Mouse (Mus musculus) spleen, postnatal 4 days (tissue): ENCODE results near the gene Spock3.
"Not testable (repeated sequence)": the region's sequence is repeated elsewhere in the genome, so short reads cannot be mapped to it uniquely, and the experiment has no call there.

ENCODE experiments used
- DNase-seq, 2 experiments: peaks; one replicate each; pipeline ENCODE4 v3.0.0; 2022; ENCODE audit warnings: low spot score in 2 of 2

Spock3 gene

DNA sequence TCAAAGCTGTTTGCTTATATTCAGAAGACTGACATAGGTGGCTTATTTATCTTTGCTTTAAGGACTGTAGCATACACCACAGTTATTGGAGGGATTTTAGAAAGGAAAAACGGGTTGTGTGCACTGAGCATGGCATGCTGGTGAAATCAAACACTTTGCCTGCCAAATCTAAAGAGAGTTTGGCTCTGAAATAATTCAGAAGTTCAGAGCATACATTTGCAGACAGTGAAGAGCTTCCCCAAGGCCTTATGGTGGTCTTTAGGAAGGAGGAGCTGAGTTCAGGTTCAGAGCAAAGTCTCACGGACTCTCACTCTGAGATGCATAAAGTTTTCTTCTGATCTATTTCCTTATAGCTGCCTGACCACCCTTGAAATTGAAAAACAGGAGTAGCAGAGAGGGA, at the start of gene Spock3:
Gene Spock3 (plus strand): TSS at position 301 of the 400 bp plus-strand sequence.
- DNase-seq: no peak

DNA sequence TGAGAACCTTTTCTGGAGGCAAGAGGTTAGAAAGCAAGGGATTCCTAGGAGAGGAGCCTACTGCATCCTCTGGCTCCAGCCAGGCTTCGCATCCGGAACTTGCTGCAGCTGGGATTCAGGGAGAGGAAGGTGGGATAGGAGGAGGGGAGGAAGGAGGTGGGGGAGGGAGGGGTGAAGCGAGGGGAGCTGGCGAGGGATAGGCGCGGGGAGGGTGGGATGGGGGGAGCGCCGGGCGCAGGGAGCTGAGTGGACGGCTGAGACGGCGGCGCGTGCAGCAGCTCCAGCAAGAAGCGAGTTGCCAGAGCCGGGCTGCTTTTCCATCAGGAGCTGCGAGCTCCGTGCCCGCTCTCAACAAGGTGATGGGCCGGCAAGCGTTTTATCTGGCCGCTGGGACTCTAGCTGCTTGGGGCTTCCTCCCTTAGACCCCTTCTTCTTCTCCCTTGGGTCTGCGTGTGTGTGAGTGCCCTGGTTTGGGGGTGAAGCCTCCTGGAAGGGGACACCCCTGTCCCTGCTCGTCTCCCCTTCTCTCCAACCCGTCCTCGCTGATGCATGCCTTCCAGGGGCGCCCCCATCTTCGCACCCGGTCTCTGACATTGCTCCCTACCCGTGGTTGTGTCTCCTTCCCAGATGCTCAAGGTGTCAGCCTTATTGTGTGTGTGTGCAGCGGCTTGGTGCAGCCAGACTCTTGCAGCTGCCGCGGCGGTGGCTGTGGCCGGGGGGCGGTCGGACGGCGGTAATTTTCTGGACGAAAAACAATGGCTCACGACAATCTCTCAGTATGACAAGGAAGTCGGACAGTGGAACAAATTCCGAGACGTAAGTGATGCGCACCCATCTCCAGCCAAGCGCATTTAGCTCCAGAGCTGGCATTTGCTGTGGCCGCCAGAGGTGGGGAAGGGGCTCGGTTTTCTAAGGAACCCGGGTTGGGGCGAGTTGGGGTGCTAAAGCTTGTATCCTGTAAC, 645 bp downstream of the Spock3 start:
- DNase-seq: no peak

DNA sequence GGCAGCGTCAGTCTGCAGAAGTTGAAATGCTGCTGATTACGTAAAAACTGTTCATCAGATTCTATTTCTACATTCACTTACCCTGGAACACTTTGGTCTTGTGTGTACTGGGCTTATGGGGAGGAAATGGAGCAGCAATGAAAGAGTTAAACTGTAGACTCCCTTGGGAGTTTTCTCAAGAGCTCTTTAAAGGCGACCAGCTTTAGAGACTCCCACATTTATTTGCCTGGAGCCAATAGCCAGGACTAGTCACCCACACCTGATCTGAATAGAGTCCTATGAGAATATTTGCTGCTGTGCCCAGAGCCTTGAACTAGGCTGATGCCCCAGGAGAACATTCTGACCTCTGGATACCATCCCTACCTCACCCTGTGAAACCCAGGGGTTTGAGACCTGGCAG, 1.7 kb downstream of the Spock3 start:
- DNase-seq: no peak

DNA sequence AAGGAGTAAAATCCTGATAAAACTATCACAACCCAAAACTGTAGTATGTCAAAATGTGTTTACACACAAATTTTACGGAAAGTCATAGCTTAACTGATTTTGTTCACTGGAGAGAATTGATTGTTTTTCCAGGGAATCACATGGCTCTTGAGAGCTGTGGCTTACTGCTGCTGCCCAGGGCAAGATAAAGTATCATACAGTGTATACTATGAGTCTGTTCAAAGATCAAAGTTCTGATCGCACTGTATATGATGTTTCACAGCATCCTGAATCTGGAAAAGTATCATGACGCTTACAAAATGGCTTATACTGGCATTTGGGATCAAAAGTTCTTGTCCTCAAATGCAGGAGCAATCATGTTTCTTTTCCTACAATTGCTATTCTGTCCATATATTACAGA, 11.8 kb downstream of the Spock3 start:
- no peak for DNase-seq

DNA sequence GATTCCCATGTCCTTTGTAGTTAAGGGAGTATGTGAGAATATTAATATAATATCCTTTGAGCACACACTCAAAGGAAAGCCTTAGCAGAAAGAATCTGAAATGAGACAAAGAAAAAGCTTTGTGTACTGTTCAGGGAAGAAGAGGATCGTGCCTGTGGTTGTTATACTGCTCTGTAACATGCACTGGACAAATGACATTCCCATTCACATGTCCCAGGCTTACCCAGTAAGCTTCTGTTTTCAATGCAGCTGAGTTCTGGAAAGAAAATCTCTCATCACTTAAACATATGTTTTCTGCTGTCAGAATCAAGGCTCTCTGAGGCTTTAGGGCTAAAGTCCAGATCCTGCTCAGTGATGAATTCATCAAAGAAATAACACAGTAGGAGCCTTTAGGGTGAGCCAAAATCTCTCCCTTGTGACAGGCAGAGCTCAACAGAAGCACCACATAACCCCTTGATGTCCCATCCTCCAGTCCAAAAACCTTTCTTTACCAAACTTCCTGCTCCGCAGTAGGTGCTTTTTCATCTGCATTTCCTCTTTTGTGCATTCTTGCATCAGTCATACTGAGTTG, 19.1 kb downstream of the Spock3 start:
- DNase-seq: no peak

DNA sequence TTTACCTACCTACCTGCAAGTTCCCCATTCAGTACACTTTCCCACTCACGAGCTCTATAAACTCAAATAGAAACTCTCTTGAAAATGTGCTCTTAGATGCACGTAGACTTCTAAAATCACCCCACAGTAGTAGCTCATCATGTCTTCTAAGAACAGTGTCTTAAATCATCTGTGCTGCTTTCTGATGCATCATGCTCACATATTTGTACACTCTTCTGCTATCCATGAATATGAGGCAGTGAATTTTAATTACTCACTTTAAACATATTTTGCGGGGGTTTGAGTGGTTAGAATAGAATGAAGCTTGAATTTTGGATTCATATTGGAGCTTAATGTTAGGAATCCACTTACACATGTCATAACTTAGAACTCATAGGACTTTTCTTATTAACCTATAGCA, 138.2 kb downstream of the Spock3 start:
- no peak for DNase-seq

DNA sequence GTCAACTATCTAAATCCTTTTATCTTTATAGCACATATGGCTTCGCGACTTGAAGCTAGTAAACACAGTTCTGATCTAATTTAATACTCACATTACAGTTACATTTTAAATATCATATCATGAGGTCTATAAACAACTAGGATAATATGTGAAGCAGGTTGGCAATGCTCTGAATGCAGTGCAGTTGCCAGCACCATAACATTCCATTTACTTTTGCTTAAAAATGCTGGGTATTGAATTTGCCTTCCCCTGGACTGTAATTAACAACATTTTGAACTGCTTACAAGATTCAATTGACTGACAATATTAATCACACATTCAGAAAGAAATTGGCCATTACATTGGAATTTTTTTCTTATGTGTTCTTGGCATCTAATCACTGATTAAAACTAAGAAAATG, 147.4 kb downstream of the Spock3 start:
- no peak for DNase-seq

DNA sequence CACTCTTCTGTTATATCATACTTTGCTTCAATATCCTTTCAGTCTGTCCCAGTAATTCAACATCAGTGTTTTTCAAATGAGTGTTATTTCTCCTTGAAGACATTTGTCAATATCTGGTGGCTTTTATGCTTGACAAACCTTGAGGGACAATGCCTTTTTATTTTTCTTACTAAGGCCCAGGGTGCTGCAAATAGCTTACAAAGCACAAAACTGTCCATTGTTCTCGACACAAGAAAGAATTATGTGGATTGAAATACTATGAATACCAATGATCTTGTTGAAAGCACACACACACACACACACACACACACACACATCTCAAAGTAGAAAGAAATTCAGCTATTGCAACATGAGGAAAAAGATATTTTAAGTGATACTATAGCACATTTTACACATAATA, 159.0 kb downstream of the Spock3 start:
- no peak for DNase-seq

DNA sequence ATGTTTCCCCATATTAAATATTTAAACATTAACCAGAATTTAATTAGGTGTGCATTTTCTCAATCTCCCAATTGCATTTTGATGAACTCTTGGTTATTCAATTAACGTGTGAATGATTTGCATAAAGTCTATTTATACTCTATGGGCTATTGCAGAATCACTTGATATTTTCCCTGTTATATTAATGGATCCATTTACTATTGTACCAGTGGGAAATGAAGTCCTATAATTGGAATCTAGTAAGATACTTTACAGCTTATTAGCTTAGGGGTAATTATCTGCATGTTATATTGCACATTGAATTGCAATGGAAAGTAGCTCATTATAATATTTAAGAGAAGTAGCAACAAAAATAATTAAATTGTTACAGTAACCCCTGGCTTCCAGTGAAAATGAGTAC, 162.1 kb downstream of the Spock3 start:
- no peak for DNase-seq

DNA sequence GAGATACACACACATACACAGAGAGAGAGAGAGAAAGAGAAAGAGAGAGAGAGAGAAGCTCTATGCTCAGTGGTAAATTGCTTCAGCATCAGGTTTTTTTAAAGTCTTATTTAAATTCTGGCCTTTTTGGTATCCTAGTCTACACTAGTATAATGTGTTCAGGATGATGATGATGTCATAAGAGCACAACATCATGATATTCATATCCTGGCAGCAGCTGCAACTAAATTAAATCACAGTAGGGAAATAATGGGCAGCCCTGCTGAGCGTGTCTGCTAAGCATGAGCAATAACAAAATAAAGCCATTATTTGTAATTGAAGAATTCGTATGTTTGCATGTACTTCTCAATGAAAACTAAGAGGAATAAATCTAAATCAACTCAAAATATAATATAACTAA, 169.7 kb downstream of the Spock3 start:
- no peak for DNase-seq

DNA sequence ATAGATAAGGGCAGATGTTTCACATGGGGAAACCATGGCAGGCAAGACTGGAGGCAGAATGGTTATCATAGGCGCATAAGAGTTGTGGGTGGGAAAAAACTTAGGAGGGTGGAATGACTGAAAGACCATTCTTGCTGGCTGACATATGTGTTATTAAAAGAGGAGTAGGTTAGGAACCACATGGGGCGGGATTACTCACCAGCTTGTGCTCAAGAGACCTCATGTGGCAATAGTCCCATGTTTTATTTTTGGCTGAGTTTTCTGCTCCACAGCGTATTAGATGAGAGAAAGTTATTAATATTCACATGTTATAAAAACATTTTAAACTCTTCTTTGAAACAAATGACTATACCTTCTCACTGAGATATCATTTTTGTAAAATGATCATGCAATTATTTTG, 184.6 kb downstream of the Spock3 start:
- no peak for DNase-seq

DNA sequence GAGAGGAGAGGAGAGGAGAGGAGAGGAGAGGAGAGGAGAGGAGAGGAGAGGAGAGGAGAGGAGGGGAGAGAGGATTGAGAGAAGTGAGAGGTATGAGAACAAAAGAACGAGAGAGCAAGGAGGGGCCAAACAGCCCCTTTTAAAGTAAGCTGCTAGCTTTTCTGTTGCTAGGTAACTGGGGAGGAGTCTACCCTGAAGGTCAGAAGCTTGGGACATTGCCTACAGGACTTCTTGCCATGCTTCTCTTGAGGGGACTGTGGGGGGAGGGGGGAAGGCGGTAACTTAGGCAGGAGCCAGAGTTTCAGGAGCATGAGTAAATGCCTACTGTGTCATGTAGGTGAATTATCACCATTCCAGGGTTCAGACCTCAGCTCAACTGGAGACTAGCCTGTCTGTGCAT, 213.1 kb downstream of the Spock3 start:
- DNase-seq: not testable (repeated sequence)

DNA sequence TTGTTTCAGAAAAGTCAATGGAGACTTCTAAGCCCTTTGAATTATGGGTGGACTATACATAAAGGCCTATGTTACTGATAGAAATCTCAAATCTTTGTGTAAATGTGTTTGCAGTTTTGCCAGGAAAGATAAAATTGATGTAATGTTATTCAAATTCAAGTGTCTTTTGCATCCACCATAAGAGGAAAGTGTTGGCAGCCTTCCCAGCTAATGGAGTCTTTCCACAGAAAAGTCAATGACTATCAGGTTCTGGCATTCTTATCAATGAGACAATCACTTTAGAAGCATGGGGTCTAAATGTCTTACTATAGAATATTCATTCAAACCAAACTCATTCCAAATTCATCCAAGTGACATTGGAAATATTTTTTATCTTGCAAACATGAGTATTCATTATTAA, 214.5 kb downstream of the Spock3 start:
- no peak for DNase-seq

DNA sequence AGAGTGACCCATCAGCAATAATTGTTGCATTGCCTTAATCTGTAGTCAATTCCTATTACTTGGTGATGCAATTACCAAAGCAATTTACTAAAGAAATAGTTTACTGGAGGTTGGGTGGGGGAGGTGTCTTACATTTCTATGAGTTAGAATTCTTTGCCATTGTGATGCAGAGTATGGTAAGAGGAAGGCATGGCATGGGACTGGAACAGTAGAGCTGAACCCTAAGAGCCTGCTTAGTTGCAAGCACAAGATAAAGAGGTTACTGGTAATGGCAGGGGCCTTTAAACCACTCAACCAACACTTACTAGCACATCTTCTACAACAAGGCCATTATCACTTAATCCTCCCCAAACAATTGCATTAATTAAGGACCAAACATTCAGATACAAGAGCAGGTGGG, 219.1 kb downstream of the Spock3 start:
- no peak for DNase-seq

DNA sequence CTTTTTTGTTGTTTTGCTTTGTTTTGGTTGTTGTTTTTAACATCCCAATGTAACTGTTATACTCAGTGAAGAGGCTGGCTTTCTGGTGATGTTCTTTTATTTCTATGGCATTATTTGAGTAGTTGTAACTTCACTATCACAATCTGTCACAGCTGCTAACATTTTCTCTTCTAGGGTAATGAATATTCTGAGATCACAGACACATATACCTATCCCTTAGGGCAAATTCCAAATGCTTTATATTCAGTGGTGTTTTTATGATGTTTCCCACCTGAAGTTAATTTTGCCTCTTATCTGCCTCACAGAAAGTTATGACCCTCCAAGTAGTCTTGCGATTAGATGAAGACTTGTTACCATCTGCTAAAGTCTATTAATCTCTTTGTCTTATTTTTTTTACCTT, 230.5 kb downstream of the Spock3 start:
- no peak for DNase-seq

DNA sequence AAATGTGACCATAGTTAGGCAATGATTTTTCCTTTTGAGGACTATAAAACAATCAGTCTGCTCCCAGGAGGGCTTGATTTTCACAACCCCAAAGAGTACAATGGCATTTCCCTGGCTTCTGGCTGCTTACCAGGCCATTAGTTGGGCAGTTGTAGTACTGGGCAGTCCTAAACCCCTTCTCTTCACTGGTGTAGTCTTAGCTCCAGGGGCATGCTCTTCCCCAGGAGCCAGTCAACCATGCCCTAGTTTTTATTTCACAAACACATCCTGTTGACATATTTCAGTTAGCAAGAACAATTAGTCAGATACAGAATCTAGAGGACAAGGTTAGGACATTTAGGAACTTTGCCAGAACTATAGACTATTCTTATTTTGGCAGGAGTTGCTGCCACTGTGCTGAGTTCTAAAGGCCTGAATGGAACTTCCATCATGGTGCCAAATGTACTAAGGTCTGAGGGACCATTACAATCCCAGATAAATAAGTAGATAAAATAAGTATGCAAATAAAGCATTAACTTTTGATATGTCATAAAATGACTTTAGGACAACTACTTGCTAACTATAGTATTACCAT, 308.1 kb downstream of the Spock3 start:
- DNase-seq: no peak

DNA sequence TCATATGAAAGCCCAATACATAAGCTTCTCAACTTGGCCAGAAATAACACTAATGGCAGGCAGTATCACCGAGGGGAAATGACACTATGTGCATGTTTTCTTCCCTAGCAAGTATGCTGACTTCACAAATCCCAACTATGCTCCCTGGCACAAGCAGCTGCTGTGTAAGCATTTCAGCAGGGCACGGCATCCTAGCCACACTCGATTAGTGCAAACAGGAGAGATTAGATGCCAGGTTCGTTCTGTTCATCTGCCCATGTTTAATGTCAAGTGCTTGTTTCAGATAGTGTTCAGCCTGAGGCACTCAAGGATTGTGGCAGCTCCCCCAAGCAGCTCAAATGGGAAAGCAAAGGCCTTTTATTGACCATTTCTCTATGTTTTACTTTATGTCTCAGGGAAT, 311.7 kb downstream of the Spock3 start:
- DNase-seq: no peak

DNA sequence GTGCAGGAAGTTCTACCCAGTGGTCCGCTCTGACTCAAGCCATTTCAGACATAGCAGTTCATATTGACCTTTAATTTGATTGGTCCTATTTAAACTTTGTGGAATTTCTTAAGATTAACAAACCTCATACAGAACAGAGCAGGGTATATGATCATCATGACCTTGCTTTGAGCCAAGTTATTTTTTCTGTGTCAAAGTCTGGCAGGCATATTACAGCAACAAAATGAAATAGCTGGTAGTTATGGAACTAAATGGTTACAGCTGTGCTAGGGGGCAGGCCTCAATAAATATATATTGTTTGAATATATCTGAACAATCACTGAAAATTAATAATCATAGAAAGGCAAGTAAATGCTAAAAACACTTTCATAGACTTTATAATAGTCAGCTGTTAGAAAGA, 384.6 kb downstream of the Spock3 start:
- DNase-seq: no peak

DNA sequence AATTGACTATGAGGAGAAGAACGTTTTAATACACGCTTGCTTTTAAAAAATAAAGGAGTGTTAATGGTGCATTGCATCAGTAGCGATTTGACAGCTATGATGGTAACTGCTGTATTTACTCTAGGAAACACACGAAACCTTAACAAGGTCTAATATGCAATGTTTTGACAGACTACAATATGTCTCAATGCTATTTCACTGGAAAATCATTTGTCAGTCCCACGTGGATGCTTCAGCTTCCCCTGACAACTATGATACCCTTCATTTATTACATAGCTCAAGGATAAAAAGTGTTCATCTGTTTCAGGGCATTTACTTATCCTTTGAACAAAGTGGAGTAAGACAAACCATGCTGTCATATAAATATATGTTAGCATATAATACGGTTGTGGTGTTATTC, 417.8 kb downstream of the Spock3 start:
- DNase-seq: no peak

DNA sequence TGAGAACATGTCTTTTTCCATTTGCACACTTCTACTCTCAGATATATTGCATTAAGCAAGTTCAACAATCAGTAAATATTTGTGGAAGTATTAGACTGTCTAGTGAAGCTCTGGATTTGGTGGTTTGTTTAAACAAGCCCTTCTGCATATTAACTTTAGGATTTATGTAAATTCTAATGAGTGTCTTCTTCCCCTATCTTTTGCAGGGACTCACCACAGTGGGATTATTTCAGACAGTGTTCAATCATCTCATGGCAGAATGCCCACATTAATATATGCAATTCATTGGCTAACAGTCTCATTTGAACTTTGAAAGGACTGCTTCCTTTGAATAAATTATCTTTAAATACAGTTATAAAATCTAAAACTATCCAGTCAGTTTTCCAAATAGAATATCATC, 446.9 kb downstream of the Spock3 start:
- no peak for DNase-seq
